Mouse (Mus musculus) cerebellum, postnatal 14 days (tissue): ENCODE measurements around the gene Icam1.
"Not testable (repeated sequence)": the region's sequence is repeated elsewhere in the genome, so short reads cannot be mapped to it uniquely, and the experiment has no call there.

Source experiments
- DNase-seq, 2 experiments: peaks; one replicate each; pipeline ENCODE4 v3.0.0; 2021; ENCODE audit warnings: mixed read lengths in 2 of 2

Gene Icam1

DNA sequence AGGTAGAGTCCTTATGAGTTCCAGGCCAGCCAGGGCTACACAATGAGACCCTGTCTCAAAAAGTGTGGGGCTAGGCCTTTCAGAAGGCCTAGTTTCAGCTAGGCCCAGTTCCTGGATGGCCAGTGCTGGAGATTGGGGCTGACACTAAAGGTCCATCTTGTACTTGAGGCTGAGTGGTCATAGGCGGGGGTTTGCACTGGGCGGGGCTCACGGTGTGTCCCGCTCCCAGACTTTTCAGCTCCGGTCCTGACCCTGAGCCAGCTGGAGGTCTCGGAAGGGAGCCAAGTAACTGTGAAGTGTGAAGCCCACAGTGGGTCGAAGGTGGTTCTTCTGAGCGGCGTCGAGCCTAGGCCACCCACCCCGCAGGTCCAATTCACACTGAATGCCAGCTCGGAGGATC, 11.1 kb downstream of the Icam1 start:
- no peak for DNase-seq

- peak in 1 of 2 experiments; percentile 38 for DNase-seq
Measured at GRCm38 (mm10) chr9:21027774-21028290, 12.0 kb downstream of the Icam1 start.

DNA sequence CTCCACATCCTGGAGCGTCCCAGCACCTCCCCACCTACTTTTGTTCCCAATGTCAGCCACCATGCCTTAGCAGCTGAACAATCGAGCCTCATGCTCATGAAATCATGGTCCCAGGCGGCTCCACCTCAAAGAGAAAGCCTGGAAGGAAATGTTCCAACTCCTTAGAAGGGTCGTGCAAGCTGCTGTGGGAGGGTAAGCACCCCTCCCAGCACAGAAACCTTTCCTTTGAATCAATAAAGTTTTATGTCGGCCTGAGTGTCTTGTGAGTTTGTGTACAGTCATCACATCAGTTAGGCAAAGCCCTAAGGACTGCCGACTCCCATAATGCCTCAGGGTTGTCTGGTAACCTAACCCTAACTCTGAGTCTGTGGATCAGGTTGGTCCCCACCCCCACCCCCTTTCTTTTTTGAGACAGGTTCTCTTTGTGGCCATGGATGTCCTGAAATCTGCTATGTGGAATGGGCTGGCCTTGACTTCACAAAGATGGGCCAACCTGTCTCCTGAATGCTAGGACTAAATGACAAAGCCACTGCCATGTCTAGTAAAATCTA, 12.8 kb downstream of the Icam1 start:
- DNase-seq, result no peak

GRCm38 (mm10) chr9:21029291-21030054, 13.7 kb downstream of the Icam1 start, which contains the start of gene Icam4:
TSS of gene Icam4 (plus strand) at chr9:21029373.
- DNase-seq, result peak; percentile 68 to 78

DNA sequence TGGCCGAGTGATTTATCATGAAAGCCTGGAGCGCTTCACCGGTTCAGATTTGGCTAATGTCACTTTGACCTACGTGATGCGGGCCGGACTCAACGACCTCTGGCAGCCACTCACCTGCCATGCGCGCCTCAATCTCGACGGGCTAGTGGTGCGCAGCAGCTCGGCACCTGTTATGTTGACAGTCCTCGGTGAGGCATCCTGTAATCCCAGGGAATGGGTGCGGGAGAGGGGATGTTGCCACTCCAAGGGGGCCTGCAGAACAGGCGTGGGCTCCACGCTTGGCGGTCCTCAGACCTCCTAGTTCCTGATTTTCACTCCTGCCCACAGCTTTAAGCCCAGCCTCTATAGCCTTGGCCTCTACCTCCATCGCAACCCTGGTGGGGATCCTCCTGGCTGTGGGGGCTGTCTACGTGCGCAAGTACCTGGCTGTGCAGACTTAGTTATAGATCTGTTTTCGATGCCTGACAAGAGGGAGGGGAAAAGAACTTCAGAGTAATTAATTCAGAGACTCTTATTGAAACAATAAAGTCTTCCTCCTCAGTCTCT, 14.3 kb downstream of the Icam1 start:
- no peak for DNase-seq

GRCm38 (mm10) chr9:21030781-21031250, 15.0 kb downstream of the Icam1 start:
- DNase-seq, result peak; percentile 83 to 91

DNA sequence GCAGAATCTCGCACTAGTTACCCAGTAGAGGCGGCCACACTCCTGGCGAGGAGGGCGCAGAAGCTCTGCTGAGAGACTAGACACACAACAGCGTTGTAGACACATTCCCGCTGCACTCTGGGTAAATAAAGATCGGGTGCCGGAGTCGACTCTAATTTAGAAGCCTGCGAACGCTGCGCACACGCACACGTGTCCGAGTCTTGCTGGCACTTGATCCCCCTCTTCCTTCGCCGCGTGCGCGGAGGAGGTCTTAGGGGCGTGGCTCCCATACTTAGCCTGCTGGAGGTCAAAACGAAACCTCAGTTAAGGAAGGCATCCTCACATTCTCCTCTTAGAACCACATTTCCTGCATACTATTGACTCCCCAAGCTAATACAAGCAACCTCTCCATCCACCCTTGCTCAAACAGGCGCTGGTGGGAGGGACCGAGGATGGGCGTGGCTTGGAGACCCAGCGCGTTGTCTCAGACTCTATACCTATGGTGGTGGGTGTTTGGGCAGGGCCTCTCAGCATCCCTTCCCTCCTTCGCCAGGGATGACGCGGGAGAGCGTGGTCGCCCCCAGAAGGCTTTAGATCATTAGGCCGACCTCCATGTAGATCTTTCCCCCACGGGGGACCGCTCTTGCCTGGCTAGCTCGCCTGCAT, 15.6 kb downstream of the Icam1 start:
- DNase-seq, result peak; percentile 59 to 61

- DNase-seq, result peak; percentile 51 to 54
Measured at GRCm38 (mm10) chr9:21031896-21032351, 16.1 kb downstream of the Icam1 start, which contains the start of gene Icam5. TSS of gene Icam5 (plus strand) at chr9:21032073.

DNA sequence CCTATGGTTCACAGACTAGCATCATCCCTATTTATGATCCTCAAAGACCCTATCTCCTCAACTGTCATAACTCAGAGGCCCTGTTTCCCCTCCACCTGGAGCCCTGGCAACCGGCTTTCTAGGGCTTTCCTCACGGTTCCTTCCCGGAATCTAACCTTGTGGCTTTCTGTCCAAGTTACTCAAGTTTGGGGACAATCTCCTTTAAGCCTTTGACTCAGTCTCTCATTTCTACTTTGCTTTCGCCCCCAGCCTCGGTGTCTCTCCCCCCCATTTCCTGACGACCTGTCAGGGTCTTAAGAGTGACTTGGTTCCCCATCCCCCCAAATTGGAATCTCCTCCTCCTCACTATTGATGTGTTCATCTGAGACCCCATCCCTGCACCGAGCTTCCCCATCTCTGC, 16.7 kb downstream of the Icam1 start:
- DNase-seq, result no peak

GRCm38 (mm10) chr9:21033136-21033535, 17.4 kb downstream of the Icam1 start:
- DNase-seq, result peak; percentile 45 to 47

DNA sequence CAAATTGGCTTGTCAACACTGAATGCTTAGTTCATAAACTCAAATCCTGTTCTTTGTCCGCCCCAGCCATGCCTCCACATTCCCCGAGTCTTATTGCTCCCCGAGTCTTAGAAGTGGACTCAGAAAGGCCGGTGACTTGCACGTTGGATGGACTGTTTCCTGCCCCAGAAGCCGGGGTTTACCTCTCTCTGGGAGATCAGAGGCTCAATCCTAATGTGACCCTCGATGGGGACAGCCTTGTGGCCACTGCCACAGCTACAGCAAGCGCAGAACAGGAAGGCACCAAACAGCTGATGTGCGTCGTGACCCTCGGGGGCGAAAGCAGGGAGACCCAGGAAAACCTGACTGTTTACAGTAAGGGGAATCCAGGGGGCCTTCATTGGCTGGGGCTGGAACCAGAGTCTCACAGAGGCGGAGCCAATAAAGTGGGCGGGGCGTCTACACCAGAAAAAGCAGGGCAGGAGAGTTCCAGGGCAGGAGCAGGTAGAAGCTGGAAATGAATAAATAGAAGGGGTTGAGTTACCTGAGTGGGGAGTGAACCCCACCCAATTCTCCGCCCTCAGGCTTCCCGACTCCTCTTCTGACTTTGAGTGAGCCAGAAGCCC, 18.8 kb downstream of the Icam1 start:
- DNase-seq, result no peak

DNA sequence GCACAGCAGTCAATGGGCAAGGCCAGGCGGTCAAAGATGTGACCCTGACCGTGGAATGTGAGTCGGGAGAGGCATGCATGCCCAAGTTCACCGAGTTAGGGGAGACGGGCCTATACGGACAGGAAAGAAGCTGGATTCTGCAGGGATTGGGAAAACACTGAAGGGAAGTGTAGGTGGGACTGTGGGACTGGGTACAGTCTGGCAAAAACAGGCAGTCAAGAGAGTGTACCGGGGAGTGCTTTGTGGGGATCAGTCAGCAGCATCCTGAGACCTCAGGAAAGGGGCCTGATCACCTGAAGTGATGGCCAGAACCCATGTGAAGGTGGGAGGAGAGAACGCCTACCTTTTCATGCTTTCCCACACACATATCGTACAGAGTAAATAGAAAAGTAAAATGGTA, 19.8 kb downstream of the Icam1 start:
- no peak for DNase-seq

- DNase-seq, result no peak
Measured at GRCm38 (mm10) chr9:21036161-21036560, 20.4 kb downstream of the Icam1 start.

- no peak for DNase-seq
Measured at GRCm38 (mm10) chr9:21036666-21037065, 20.9 kb downstream of the Icam1 start.

GRCm38 (mm10) chr9:21037481-21037891, 21.7 kb downstream of the Icam1 start:
- DNase-seq, result peak; percentile 49 to 51

- DNase-seq, result no peak
Measured at GRCm38 (mm10) chr9:21039779-21040178, 24.0 kb downstream of the Icam1 start.

DNA sequence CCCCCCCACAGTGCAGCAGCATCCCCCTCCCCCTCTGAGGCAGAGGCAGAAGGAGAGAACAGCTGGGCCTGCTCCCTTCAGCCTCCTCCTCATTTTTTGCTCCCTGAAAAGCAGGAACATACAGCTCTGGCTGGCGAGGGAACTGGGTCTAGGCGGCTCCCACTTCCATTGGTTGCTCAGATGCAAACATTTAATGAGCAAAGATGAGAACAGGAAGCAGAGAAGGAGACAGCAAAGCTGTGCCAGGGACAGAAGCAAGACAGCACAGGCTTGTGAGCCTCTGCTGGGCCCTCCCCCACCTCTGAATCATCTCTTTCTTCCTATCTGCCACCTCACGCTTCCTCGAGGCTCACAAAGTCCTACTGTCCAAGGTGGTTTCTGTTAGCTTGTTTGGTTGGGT, 25.5 kb downstream of the Icam1 start:
- no peak for DNase-seq

GRCm38 (mm10) chr9:21043563-21043962, 27.8 kb downstream of the Icam1 start:
- no peak for DNase-seq

DNA sequence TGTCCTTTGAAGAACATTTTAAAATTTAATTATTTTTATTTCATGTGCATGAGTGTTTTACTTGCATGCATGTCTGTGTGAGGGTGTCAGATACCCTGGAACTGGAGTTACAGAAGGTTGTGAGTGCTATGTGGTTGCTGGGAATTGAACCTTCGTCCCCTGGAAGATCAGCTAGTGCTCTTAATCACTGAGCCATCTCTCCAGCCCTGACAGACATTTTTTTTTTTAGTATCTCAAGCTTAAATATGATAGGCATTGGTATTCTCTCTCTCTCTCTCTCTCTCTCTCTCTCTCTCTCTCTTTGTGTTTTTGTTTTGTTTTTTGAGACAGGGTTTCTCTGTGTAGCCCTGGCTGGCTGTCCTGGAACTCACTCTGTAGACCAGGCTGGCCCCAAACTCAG, 29.0 kb downstream of the Icam1 start:
- DNase-seq, result not testable (repeated sequence)

DNA sequence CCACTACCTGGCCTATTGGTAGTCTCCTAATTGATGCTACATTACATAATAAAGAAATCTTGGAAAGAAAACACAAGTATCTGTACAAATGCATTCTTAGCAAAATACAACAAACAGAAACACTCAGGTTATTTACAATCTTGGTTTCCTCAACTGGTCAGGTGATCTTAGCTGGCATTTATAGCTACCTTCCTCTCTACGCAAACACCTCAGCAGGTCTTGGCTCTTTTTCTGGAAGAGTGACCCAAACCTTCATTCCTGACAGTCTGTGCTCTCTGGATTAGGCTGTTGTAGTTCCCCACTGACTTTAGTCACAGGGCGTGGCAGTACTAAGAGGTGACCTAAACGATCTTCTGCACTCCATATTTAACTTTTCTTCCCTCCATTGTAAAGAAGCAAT, 29.4 kb downstream of the Icam1 start:
- no peak for DNase-seq

GRCm38 (mm10) chr9:21051578-21051977, 35.8 kb downstream of the Icam1 start:
- no peak for DNase-seq

DNA sequence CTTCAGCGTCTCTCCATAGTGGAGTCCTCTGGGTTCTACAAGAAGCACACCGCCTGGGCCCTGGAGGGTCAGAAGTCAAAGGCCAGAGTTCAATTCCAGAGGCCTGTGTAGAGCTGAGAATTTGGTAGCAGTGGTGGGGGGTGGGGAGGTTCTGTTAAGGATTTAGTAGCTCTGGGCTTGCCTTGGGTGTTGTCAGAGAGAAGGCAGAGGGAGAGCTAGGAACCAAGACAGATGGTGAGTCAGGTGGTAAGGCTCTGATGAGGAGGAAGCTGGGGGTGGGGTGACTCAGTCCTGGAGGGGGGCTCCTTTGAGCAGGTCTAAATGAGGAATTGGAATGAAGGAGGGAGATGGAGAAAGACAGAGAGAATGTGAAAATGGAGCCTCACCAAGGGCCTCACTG, 47.1 kb downstream of the Icam1 start:
- DNase-seq, result no peak
